Mouse (Mus musculus): Measurements from ENCODE around the gene Smim22. TPM values are rescaled to one million over a fixed set of nuclear protein-coding genes. Genes with fewer than 3 reads are reported as not detected.

Gene Smim22
- total and polyA plus RNA-seq, 3 experiments: not detected

- TF ChIP-seq MEF2A (IDR thresholded peaks at IDR 0.05; ENCODE audit: extremely low read depth, insufficient replicate concordance, low read depth, low read length, poor library complexity, severe bottlenecking) (no peak), RCOR1 (IDR thresholded peaks at IDR 0.05; ENCODE audit: low read depth, low read length) (no peak), GABPA (IDR thresholded peaks at IDR 0.05; ENCODE audit: low read depth, low read length) (no peak), MYB (IDR thresholded peaks at IDR 0.05; ENCODE audit: low read depth, low read length) (no peak), MAX (IDR thresholded peaks at IDR 0.05; ENCODE audit: low read length) (no peak), POLR2AphosphoS2 (IDR thresholded peaks at IDR 0.05; ENCODE audit: low read length) (no peak)
Observed at GRCm38 (mm10) chr16:4979755-4980380, 27.2 kb upstream of the Smim22 start (continued).

- DNase-seq (ENCODE audit: low read depth, low spot score): no peak
- Histone ChIP-seq H3K27ac (ENCODE audit: control insufficient read depth, low read depth, low read length) (no peak overlapping the region), H3K4me3 (ENCODE audit: control insufficient read depth in 1 of 2, insufficient read depth in 1 of 2, low read depth in 2 of 2, low read length in 2 of 2) (no peak overlapping the region), H3K36me3 (ENCODE audit: control insufficient read depth in 1 of 2, insufficient read depth in 2 of 2, low read length in 2 of 2) (no peaks in the 10 kb centered on the region), H3K9ac (ENCODE audit: control insufficient read depth, low read depth, low read length, poor library complexity, severe bottlenecking) (no peak overlapping the region), H3K27me3 (ENCODE audit: control insufficient read depth in 1 of 2, insufficient read depth in 2 of 2, low read length in 2 of 2) (peaks cover under 1 to 6% of the 10 kb centered on the region in 2 experiments), H3K79me2 (ENCODE audit: control insufficient read depth, insufficient read depth, low read length, poor library complexity) (no peaks in the 10 kb centered on the region), H3K9me3 (replicated peaks; ENCODE audit: insufficient read depth, low read length) (no peaks in the 10 kb centered on the region), H3K4me1 (ENCODE audit: control insufficient read depth in 1 of 2, insufficient read depth in 2 of 2, low read length in 2 of 2) (no peaks in the 10 kb centered on the region)
- TF ChIP-seq USF1 (IDR thresholded peaks at IDR 0.05; ENCODE audit: low read depth, low read length) (no peak), E2F4 (IDR thresholded peaks at IDR 0.05; ENCODE audit: borderline replicate concordance, low read depth, low read length) (no peak), BHLHE40 (IDR thresholded peaks at IDR 0.05; ENCODE audit: borderline replicate concordance, low read depth, low read length) (no peak), CTCF (IDR thresholded peaks at IDR 0.05 in 2 of 3, conservative IDR thresholded peaks at IDR 0.05 in 1 of 3; ENCODE audit: control insufficient read depth in 1 of 3, insufficient read depth in 1 of 3, low read depth in 2 of 3, low read length in 3 of 3, poor library complexity in 1 of 3, severe bottlenecking in 1 of 3) (no peak), GABPA (IDR thresholded peaks at IDR 0.05; ENCODE audit: low read depth, low read length) (no peak), ZMIZ1 (IDR thresholded peaks at IDR 0.05; ENCODE audit: low read depth, low read length) (no peak)
Observed at GRCm38 (mm10) chr16:4984717-4985116, 22.4 kb upstream of the Smim22 start.

GRCm38 (mm10) chr16:4993276-4993675 is 13.8 kb upstream of the Smim22 start:
- no peak for TF ChIP-seq POLR2A (IDR thresholded peaks at IDR 0.05; ENCODE audit: control insufficient read depth in 1 of 2, insufficient read depth in 1 of 2, low read depth in 1 of 2, low read length in 2 of 2, poor library complexity in 1 of 2)
- TF ChIP-seq KAT2A (conservative IDR thresholded peaks at IDR 0.05; ENCODE audit: low read depth, low read length): no peak
- TF ChIP-seq ZMIZ1 (IDR thresholded peaks at IDR 0.05; ENCODE audit: low read depth, low read length): no peak
- TF ChIP-seq SIN3A (IDR thresholded peaks at IDR 0.05; ENCODE audit: low read length): no peak
- no peak for TF ChIP-seq MYC (IDR thresholded peaks at IDR 0.05; ENCODE audit: low read depth, low read length)
- TF ChIP-seq EP300 (IDR thresholded peaks at IDR 0.05; ENCODE audit: low read depth in 1 of 2, low read length in 2 of 2): no peak
- no peak for TF ChIP-seq RCOR1 (IDR thresholded peaks at IDR 0.05; ENCODE audit: low read depth, low read length)
- TF ChIP-seq ZKSCAN1 (IDR thresholded peaks at IDR 0.05; ENCODE audit: low read depth, low read length): no peak
- no peak for TF ChIP-seq USF1 (IDR thresholded peaks at IDR 0.05; ENCODE audit: low read depth, low read length)
- TF ChIP-seq CHD2 (IDR thresholded peaks at IDR 0.05; ENCODE audit: low read length): no peak
- no peak for TF ChIP-seq MEF2A (IDR thresholded peaks at IDR 0.05; ENCODE audit: extremely low read depth, insufficient replicate concordance, low read depth, low read length, poor library complexity, severe bottlenecking)
- no peak for TF ChIP-seq CHD1 (IDR thresholded peaks at IDR 0.05; ENCODE audit: low read depth, low read length)
- TF ChIP-seq ZNF384 (IDR thresholded peaks at IDR 0.05; ENCODE audit: low read depth, low read length): no peak
- no peak for TF ChIP-seq NRF1 (IDR thresholded peaks at IDR 0.05; ENCODE audit: insufficient read depth, low read depth, low read length, poor library complexity, severe bottlenecking)
- TF ChIP-seq POLR2AphosphoS2 (IDR thresholded peaks at IDR 0.05; ENCODE audit: low read length): no peak
- TF ChIP-seq GABPA (IDR thresholded peaks at IDR 0.05; ENCODE audit: low read depth, low read length): no peak
- no peak for TF ChIP-seq MXI1 (IDR thresholded peaks at IDR 0.05; ENCODE audit: low read depth, low read length)
- no peak for DNase-seq (ENCODE audit: low read depth, low spot score)
- Histone ChIP-seq H3K27ac (ENCODE audit: control insufficient read depth, low read depth, low read length) (no peak overlapping the region), H3K4me1 (ENCODE audit: control insufficient read depth in 1 of 2, insufficient read depth in 2 of 2, low read length in 2 of 2) (0 out of 4 replicates have a peak, but pooled peaks cover 0 to 4% of the 10 kb centered on the region in 2 experiments), H3K79me2 (ENCODE audit: control insufficient read depth, insufficient read depth, low read length, poor library complexity) (no peaks in the 10 kb centered on the region), H3K9me3 (replicated peaks; ENCODE audit: insufficient read depth, low read length) (no peaks in the 10 kb centered on the region), H3K36me3 (ENCODE audit: control insufficient read depth in 1 of 2, insufficient read depth in 2 of 2, low read length in 2 of 2) (no peaks in the 10 kb centered on the region), H3K9ac (ENCODE audit: control insufficient read depth, low read depth, low read length, poor library complexity, severe bottlenecking) (no peak overlapping the region), H3K4me3 (ENCODE audit: control insufficient read depth in 1 of 2, insufficient read depth in 1 of 2, low read depth in 2 of 2, low read length in 2 of 2) (no peak overlapping the region), H3K27me3 (ENCODE audit: control insufficient read depth in 1 of 2, insufficient read depth in 2 of 2, low read length in 2 of 2) (peaks cover 0 to 2% of the 10 kb centered on the region in 2 experiments; a peak in 3 of 4 replicates)

Data from MEL (cell line).